Mouse (Mus musculus) embryo, embryonic 11 days (tissue): ENCODE results near the gene Fam83e.

ENCODE experiments used
- DNase-seq: peaks from one replicate; pipeline ENCODE4 v3.0.0-alpha.2; 2015

The Fam83e gene

DNA sequence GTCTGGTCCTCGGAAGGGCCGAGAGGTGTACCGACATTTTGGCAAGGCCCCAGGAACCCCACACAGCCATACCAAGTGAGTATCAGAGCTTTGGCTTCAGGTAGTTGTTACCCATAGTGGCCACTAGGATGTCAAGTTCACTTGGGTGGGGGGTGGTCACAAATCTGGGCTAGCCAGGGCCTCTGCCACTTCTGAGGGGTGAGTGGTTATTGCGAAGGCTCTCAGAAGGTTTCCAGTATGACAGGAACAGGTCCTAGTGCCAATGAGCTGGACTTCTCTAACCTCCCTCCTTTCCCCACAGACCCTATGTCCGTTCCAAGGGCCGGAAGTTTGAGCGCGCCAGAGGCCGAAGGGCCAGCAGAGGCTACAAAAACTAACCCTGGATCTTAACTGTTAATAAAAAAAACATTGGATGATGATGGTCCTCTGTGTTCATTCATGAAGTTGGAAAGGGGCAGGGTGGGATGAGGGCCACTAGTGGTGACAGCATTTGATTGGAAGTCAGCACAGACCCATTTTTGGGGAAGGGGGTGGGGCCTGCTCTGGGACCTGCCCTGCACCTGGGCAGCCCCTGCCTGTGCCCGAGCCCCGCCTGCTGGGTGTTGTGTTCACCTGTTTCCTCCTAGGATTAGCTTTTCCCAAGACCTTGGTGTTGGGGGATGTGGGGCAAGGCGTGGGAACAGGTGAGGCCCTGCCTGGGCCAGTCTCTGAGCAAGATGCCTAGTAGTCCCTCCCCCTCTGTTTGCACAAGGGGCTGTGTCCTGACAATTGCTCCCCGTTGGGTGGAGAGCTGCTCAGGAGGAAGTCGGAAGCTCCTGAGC is at the start of gene Fam83e:
Gene Fam83e (plus strand): TSS at position 800 of the 821 bp plus-strand sequence.
- DNase-seq, result no peak

DNA sequence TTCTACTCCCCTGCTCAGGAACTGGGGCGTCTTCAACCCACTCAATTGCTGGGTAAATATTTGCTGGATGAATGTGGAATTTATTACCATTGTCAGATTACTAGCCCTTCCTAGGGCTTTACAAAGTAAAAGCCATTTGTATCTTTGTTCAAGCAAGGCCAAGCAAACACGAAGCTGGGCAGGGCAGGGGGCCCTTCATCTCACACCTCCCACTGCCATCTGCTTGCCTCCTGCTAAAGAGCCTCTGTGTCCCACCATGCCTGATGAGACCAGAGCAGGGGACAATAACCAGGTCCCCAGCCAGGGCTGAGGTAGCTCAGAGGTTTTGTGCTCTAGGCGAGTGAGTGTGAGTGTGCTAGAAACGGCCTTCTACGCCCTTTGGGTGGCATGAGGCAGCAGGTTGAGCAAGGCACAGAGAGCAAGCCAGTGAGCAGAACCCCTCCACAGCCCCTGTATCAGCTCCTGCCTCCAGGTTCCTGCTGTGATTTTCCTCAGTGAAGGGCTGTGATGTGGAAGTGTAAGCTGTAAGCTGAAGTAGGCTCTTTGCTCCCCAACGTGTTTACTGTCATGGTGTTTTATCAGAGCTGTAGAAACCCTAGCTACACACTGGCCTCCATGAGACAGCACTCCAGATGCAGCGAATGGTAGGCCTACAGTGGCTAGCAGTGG is 43.3 kb upstream of the Fam83e start:
- no peak for DNase-seq

DNA sequence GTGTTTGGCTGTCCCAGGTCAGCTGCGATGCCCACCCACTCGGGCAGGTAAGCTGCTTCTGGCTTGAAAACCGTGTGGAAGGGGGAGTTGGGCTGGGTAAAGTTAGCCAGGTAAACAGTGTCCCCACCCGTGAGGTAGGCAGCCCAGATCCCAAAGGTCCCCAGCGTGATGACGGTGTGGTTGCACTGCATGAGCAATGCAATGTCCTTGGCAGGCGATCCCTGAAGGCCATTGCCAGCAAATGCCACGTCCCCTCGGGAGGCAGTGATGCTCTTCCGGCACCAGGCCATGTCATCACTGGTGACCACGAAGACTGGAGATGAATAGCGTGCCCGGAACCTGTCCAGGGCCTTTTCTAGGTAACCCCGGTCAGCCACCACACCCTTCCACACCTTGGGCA is 42.5 kb upstream of the Fam83e start:
- DNase-seq, result no peak

DNA sequence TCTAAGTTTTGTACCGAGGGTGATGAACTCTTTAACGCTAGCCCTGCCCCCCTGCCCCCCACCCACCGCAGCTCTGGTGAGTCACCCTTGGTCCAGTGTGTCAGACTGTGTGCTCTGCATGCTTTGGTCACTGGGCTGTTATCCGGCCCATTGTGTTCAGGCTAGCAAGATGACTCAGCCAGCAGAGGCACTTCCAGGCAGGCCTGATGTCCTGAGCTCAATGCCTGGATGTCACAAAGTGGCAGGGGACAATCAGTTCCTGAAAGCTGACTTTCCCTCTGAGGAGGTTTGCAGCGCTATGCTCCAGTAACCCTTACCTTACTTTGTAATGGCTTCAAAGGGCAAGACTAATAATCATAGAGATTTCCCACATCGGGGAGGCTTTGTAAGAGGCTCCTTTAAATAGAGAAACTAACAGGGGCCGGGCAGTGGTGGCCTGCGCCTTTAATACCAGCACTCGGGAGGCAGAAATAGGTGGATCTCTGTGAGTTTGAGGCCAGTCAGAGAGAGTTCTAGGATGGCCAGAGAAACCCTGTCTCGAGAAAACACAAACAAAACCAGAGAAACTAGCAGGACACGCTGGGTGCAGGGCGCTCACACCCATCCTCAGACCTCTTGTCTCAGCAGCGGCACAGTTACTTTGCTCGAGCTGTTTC is 40.9 kb upstream of the Fam83e start:
- DNase-seq, result no peak

DNA sequence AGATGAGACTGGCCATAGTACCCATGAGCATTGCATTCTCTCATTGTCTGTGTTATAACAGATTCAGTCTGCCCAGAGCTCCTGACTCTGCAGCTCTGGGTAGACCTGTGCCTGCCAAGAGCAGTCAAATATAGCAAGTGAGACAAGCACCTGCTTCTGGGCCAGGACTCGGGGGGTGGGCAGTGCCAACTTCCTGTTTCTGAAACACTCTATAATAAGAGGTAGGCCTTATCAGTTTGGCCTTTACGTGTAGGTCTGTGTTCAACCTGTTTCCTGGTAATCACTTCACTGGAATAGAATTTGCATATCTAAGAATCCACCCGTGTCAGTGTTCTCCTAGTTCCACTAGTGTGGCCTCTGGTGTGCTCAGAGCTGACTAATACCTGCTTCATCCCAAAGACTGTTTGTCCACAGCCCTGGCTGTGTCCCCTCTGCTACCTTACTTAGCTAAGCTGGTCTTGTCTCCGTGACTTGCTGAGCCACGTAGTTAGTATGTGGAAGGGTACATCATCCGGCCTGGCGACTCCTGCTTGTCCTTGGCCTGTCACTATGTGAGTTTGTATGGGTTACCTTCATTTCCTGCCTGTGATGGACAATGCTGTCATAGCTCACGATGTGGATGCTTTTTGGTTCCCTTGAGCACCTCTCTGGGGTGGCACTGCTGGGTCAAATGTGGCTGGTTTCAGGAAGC is 39.8 kb upstream of the Fam83e start:
- DNase-seq, result no peak

DNA sequence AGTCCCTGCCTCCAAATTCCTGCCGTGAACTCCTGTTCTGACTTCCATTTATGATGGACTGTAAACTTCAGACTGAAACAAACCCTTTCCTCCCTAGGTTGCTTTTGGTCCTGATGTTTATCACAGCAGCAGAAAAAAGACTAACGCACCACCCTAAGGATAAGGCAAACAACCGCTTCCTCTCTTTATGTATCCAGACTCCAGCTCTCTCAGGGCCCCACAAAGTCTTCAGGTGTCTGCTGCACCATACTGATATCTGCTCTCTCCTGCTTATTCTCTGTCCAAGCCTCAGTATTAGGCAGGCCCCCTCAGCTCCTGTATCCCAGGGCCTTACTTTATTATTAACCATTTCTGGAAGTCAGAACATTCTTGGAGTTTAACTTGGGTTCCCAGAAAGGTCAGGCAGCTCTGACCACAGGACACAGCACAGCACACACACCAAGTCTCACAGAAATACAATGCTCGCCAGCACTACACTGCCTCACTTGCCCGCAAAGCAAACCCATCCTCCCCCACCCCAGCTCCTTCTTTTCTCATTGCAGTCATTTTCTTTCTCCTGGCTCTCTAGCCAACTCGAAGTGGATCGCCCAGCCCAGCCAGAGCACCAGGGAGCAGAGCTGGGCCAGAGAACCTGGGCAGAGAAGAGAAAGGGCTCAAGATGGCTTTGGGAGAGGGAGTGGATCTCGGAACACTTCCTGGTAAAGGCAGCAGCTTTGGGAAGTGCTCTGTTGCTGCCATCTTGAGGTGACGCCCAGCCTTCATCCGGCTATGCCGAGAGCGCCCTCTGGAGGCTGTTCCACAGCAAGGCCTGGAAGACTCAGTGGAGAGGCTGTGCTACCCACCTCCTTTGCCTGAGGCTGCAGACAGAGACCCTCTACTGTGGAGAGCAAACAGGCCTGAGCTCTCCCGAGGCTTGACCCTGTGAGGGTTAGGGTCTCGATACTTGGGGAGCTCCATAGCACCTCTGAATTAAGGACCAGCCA is 38.6 kb upstream of the Fam83e start:
- peak; percentile 94 for DNase-seq

GRCm38 (mm10) chr7:45683396-45684050 is 37.5 kb upstream of the Fam83e start, which contains the start of gene Ntn5:
Ntn5 (plus strand) TSS chr7:45684022.
- no peak for DNase-seq

- DNase-seq, result no peak
Observed at GRCm38 (mm10) chr7:45685811-45686210, 35.2 kb upstream of the Fam83e start.

- no peak for DNase-seq
Observed at GRCm38 (mm10) chr7:45686841-45687240, 34.2 kb upstream of the Fam83e start.

- no peak for DNase-seq
Observed at GRCm38 (mm10) chr7:45689099-45689498, 31.9 kb upstream of the Fam83e start.

GRCm38 (mm10) chr7:45689800-45690199 is 31.2 kb upstream of the Fam83e start:
- DNase-seq, result no peak

DNA sequence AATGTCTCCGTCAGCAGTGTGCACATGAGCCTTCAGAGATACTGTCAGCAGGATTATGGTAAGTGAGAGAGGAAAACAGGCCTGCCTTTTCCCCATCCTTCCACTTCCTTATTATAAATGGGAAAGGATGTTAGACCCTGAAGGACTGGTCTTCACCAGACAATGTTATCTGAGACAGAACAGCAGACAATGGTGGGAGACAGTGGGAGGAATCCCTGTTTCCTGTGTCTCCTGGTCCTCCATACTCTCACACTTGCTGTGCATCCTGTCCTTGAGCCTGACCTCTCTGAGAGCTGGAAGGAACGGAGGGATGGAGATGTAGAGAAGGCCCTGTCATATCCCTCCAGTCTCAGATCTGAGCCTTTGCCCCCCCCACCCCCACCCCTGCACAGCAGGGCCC is 28.6 kb upstream of the Fam83e start:
- DNase-seq, result no peak

DNA sequence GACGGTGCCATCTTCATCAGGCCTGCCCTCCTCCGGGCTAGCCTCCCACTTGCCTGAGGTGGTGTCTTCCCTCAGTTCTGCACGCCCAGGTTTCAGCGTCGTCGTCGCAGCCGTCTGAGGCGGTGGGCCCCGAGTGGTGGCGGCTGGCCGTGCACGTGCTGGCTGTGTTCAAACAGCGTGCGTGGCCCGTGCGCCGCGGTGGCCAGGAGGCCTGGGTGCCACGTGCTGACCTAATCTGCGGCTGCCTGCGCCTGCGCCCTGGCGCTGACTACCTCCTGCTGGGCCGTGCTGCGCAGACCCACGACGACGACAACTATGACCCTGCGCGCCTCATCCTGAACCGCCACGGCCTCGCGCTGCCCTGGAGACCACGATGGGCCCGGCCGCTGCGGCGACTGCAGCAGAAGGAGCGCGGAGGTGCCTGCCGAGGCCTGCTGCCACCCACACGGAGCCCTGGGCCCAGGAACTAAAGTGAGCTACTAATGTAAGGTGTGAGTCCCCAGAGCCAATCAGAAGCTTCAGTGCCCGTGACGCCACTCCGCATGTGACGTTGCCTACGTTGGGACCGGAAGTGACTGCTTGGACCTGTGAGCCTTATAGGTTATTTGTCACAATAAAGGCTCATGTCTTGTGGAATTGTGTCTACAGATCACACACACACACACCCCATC is 27.0 kb upstream of the Fam83e start, which contains the start of gene Sec1:
Gene Sec1 (minus strand): TSS at position 482 of the 671 bp plus-strand sequence.
- no peak for DNase-seq

- peak; percentile 63 for DNase-seq
Observed at GRCm38 (mm10) chr7:45695098-45695497, 25.9 kb upstream of the Fam83e start.

DNA sequence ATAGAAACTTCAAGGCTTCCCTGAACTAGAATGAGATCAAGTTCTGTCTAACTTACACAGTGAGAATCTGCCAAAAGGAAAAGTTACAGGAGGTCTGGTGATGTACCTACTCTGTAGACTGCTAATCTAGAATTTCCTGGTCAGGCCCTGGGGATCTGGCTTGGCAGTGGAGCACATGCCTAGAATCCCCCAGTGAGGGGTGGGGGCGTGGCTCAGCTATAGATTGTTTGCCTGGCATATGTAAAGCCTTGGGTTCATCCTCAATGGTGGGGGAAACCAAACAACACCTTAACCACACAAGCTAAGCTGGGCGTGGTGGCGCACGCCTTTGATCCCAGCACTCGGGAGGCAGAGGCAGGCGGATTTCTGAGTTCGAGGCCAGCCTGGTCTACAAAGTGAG is 23.1 kb upstream of the Fam83e start:
- no peak for DNase-seq

DNA sequence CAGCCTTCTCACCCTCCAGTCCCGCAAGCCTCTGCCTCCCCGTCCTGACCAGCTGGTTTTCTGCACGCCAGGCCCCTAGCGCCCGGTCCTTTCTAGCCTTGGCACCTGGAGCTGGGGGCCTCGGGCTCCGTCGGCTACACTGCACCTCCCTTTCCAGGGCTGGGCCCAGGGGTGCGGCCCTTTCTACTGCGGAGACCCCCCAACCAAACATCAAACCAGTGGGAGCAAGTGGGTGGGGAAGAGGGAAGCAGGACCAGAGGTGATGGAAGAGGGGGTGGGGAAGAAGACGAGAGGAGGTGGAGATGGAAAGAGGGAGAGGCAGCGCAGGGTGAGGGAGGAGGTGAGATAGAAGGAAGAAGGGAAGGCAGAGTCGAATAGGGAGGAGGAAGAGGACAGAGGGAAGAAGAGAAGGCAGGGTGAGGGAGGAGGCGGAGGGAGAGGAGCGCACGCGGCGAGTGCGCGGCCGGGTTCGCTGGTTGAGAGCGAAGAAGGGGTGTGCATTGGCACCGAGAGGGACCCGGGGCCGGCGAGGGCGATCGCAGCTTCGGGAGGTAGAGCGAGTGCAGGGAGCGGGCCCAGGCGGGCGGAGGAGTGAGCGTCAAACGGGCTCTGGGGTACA is 21.4 kb upstream of the Fam83e start, which contains the start of gene Car11:
Gene Car11 (plus strand): TSS at position 321 of the 619 bp plus-strand sequence.
- no peak for DNase-seq

- peak; percentile 87 for DNase-seq
Observed at GRCm38 (mm10) chr7:45700301-45701015, 20.6 kb upstream of the Fam83e start.

DNA sequence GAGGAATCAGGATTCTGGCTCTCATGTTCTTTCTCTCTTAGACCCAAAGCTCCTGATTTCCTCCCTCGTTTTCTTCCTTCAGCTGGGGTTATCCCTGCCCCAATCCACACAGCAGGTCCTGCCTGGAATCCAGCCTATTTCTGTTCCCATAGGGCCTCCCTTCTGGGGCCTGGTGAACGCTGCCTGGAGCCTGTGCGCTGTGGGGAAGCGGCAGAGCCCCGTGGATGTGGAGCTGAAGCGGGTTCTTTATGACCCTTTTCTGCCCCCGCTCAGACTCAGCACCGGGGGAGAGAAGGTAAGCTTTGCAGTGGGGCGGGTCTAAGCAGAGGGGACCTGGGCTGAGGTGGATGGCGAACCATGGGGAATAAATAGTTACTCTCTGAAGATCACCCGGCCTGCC is 19.9 kb upstream of the Fam83e start:
- DNase-seq, result no peak

- DNase-seq, result no peak
Observed at GRCm38 (mm10) chr7:45701607-45702006, 19.4 kb upstream of the Fam83e start.
